Mouse (Mus musculus) CH12.LX (cell line): Measurements from ENCODE around the gene Cd200.

Experiments
- CTCF ChIP-seq, 2 experiments: IDR thresholded peaks in 1 of 2; conservative IDR thresholded peaks in 1 of 2; 2 replicates each; pipeline ENCODE4 v1.5.1; 2011 to 2012; ENCODE audit warnings: low read depth in 2 of 2, low read length in 2 of 2, improper control_type of control experiment in 1 of 2, inconsistent platforms in 1 of 2, mild to moderate bottlenecking in 1 of 2, moderate library complexity in 1 of 2
- HCFC1 ChIP-seq: IDR thresholded peaks from 2 replicates; pipeline ENCODE4 v1.6.1; 2012; ENCODE audit warnings: low read depth, mild to moderate bottlenecking, inconsistent platforms, low read length, improper control_type of control experiment
- MAX ChIP-seq: IDR thresholded peaks from 2 replicates; pipeline ENCODE4 v1.6.1; 2011; ENCODE audit warnings: low read length, improper control_type of control experiment
- MEF2A ChIP-seq: IDR thresholded peaks from 2 replicates; pipeline ENCODE4 v1.6.1; 2014; ENCODE audit warnings: low read depth, mild to moderate bottlenecking, inconsistent platforms, low read length, improper control_type of control experiment, borderline replicate concordance
- NRF1 ChIP-seq: IDR thresholded peaks from 2 replicates; pipeline ENCODE4 v1.6.1; 2014; ENCODE audit warnings: low read depth, mild to moderate bottlenecking, inconsistent platforms, low read length, improper control_type of control experiment, moderate library complexity
- POLR2A ChIP-seq: IDR thresholded peaks from 2 replicates; pipeline ENCODE4 v1.6.1; 2011; ENCODE audit warnings: low read depth, mild to moderate bottlenecking, improper control_type of control experiment, low read length
- POLR2AphosphoS2 ChIP-seq: IDR thresholded peaks from 2 replicates; pipeline ENCODE4 v1.6.1; 2011; ENCODE audit warnings: low read depth, low read length, improper control_type of control experiment
- RAD21 ChIP-seq: IDR thresholded peaks from 2 replicates; pipeline ENCODE4 v1.6.1; 2011; ENCODE audit warnings: low read depth, mild to moderate bottlenecking, low read length, improper control_type of control experiment, moderate library complexity
- TCF12 ChIP-seq: IDR thresholded peaks from 2 replicates; pipeline ENCODE4 v1.6.1; 2014; ENCODE audit warnings: low read depth, mild to moderate bottlenecking, inconsistent platforms, low read length, improper control_type of control experiment
- USF1 ChIP-seq: IDR thresholded peaks from 2 replicates; pipeline ENCODE4 v1.6.1; 2014; ENCODE audit warnings: low read depth, mild to moderate bottlenecking, inconsistent platforms, low read length, improper control_type of control experiment

DNA sequence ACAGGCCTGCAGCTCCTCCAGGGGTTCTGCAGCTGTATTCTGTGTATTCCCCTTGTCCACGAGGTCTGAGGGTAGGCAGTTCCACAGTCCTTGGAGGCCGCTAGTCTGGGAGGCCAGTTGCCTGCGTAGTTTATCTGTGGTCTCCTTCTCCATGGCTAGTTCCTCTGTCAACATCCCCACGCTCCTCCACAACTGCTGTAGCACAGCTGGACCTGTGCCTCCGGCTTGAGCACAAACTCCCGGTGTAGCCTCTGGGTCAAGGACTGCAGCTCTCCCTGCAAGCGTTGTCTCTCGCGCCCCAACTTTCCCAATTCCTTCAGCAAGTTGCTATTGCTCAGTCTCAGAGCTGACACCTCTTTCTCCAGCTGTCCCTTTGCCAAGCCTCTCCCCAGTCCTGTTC is 18.8 kb upstream of the Cd200 start:
- TF ChIP-seq RAD21 (no peak), HCFC1 (no peak), MEF2A (no peak), CTCF (conservative IDR thresholded peaks at IDR 0.05 in 1 of 2, IDR thresholded peaks at IDR 0.05 in 1 of 2; ENCODE audit: low read depth in 2 of 2, low read length in 2 of 2) (no peak), POLR2AphosphoS2 (no peak), TCF12 (no peak), POLR2A (no peak), MAX (no peak), USF1 (no peak), NRF1 (no peak)
